Mouse (Mus musculus): ENCODE data around the gene Nacc1.

The Nacc1 gene

GRCm38 (mm10) chr8:84714161-84714560 is 26.5 kb upstream of the Nacc1 start:
- DNase-seq (ENCODE audit: low read depth), result no peak

GRCm38 (mm10) chr8:84713381-84713780 is 25.7 kb upstream of the Nacc1 start:
- DNase-seq (ENCODE audit: low read depth), result no peak

- DNase-seq (ENCODE audit: low read depth), result no peak
Observed at GRCm38 (mm10) chr8:84712759-84713120, 25.1 kb upstream of the Nacc1 start.

- DNase-seq (ENCODE audit: low read depth), result peak; percentile 84
Observed at GRCm38 (mm10) chr8:84711933-84712758, 24.5 kb upstream of the Nacc1 start.

- no peak for DNase-seq (ENCODE audit: low read depth)
Observed at GRCm38 (mm10) chr8:84711312-84711711, 23.6 kb upstream of the Nacc1 start.

- DNase-seq (ENCODE audit: low read depth), result no peak
Observed at GRCm38 (mm10) chr8:84709931-84710330, 22.3 kb upstream of the Nacc1 start.

GRCm38 (mm10) chr8:84708774-84709475 is 21.3 kb upstream of the Nacc1 start:
- peak; percentile 94 for DNase-seq (ENCODE audit: low read depth)

GRCm38 (mm10) chr8:84708071-84708541 is 20.4 kb upstream of the Nacc1 start:
- DNase-seq (ENCODE audit: low read depth), result no peak

GRCm38 (mm10) chr8:84707267-84707883 is 19.7 kb upstream of the Nacc1 start:
- no peak for DNase-seq (ENCODE audit: low read depth)

GRCm38 (mm10) chr8:84706610-84707266 is 19.1 kb upstream of the Nacc1 start:
- no peak for DNase-seq (ENCODE audit: low read depth)

- DNase-seq (ENCODE audit: low read depth), result no peak
Observed at GRCm38 (mm10) chr8:84705960-84706359, 18.3 kb upstream of the Nacc1 start.

- no peak for DNase-seq (ENCODE audit: low read depth)
Observed at GRCm38 (mm10) chr8:84704867-84705831, 17.5 kb upstream of the Nacc1 start.

- peak; percentile 64 for DNase-seq (ENCODE audit: low read depth)
Observed at GRCm38 (mm10) chr8:84704356-84704755, 16.7 kb upstream of the Nacc1 start.

- no peak for DNase-seq (ENCODE audit: low read depth)
Observed at GRCm38 (mm10) chr8:84703466-84704249, 16.0 kb upstream of the Nacc1 start.

- DNase-seq (ENCODE audit: low read depth), result no peak
Observed at GRCm38 (mm10) chr8:84702963-84703465, 15.4 kb upstream of the Nacc1 start.

GRCm38 (mm10) chr8:84702561-84702960 is 14.9 kb upstream of the Nacc1 start:
- no peak for DNase-seq (ENCODE audit: low read depth)

GRCm38 (mm10) chr8:84700941-84701911 is 13.6 kb upstream of the Nacc1 start, which contains the start of gene Lyl1:
Gene Lyl1 (plus strand): TSS chr8:84701457.
- no peak for DNase-seq (ENCODE audit: low read depth)

GRCm38 (mm10) chr8:84700526-84700925 is 12.9 kb upstream of the Nacc1 start:
- no peak for DNase-seq (ENCODE audit: low read depth)

GRCm38 (mm10) chr8:84699861-84700322 is 12.2 kb upstream of the Nacc1 start:
- DNase-seq (ENCODE audit: low read depth), result peak; percentile 74
